Mouse (Mus musculus): ENCODE measurements at regions not wholly inside any gene's neighbourhood (a gene's known extent, or its start where the extent isn't known, plus 50 kb on each side); places are given as distances from the start of the nearest gene placed in this dataset.

GRCm38 (mm10) chr15:56496355-56496754 is 981.1 kb downstream of the Slc22a22 start:
- H3K27ac ChIP-seq: no peak overlapping the region
- no peaks in the 10 kb centered on the region for H3K27me3 ChIP-seq
- WGBS: 89% methylated on average over 2 of the region's 2 CpGs
- H3K9ac ChIP-seq: no peak overlapping the region
- H3K4me1 ChIP-seq: no peaks in the 10 kb centered on the region
- no peak overlapping the region for H3K4me3 ChIP-seq
- H3K9me3 ChIP-seq (replicated peaks): no peaks in the 10 kb centered on the region
- ATAC-seq (ENCODE audit: low FRiP score): no peak
- no peaks in the 10 kb centered on the region for H3K36me3 ChIP-seq
- H3K4me2 ChIP-seq (replicated peaks): no peak overlapping the region

- ATAC-seq (ENCODE audit: low FRiP score): no peak
These were observed 991.5 kb downstream of the Slc22a22 start for GRCm38 (mm10) chr15:56485931-56486330.

GRCm38 (mm10) chr15:56484693-56485092 is 992.7 kb downstream of the Slc22a22 start:
- no peak for ATAC-seq (ENCODE audit: low FRiP score)
- H3K9me3 ChIP-seq (replicated peaks): no peaks in the 10 kb centered on the region
- no peaks in the 10 kb centered on the region for H3K4me1 ChIP-seq
- H3K36me3 ChIP-seq: no peaks in the 10 kb centered on the region
- no peaks in the 10 kb centered on the region for H3K27me3 ChIP-seq
- no peak overlapping the region for H3K9ac ChIP-seq
- H3K4me2 ChIP-seq (replicated peaks): no peak overlapping the region
- WGBS: 84% methylated on average over 3 of the region's 3 CpGs
- no peak overlapping the region for H3K4me3 ChIP-seq
- no peak overlapping the region for H3K27ac ChIP-seq

More at GRCm38 (mm10) chr15:56485931-56486330, 991.5 kb downstream of the Slc22a22 start:
- Histone ChIP-seq H3K36me3 (no peaks in the 10 kb centered on the region), H3K4me1 (no peaks in the 10 kb centered on the region), H3K27ac (no peak overlapping the region), H3K27me3 (no peaks in the 10 kb centered on the region), H3K9ac (no peak overlapping the region), H3K9me3 (replicated peaks) (no peaks in the 10 kb centered on the region), H3K4me3 (no peak overlapping the region), H3K4me2 (replicated peaks) (no peak overlapping the region)
- WGBS: 76% methylated on average over 3 of the region's 3 CpGs

GRCm38 (mm10) chr15:56479682-56480081 is 997.7 kb downstream of the Slc22a22 start:
- no peak overlapping the region for H3K4me3 ChIP-seq
- no peak for ATAC-seq (ENCODE audit: low FRiP score)
- no peak overlapping the region for H3K9ac ChIP-seq
- no peak overlapping the region for H3K27ac ChIP-seq
- no peaks in the 10 kb centered on the region for H3K27me3 ChIP-seq
- no peaks in the 10 kb centered on the region for H3K36me3 ChIP-seq
- H3K4me2 ChIP-seq (replicated peaks): no peak overlapping the region
- no peaks in the 10 kb centered on the region for H3K9me3 ChIP-seq (replicated peaks)
- H3K4me1 ChIP-seq: no peaks in the 10 kb centered on the region

GRCm38 (mm10) chr15:56479015-56479414 is 998.4 kb downstream of the Slc22a22 start:
- Histone ChIP-seq H3K4me1 (no peaks in the 10 kb centered on the region), H3K9ac (no peak overlapping the region), H3K4me2 (replicated peaks) (no peak overlapping the region), H3K9me3 (replicated peaks) (no peaks in the 10 kb centered on the region), H3K36me3 (no peaks in the 10 kb centered on the region), H3K4me3 (no peak overlapping the region), H3K27ac (no peak overlapping the region), H3K27me3 (no peaks in the 10 kb centered on the region)
- WGBS: 80% methylated on average over 3 of the region's 3 CpGs
- ATAC-seq (ENCODE audit: low FRiP score): no peak

GRCm38 (mm10) chr15:56473679-56474078 is 1003.7 kb downstream of the Slc22a22 start:
- Histone ChIP-seq H3K4me2 (replicated peaks) (no peak overlapping the region), H3K36me3 (no peaks in the 10 kb centered on the region), H3K4me3 (no peak overlapping the region), H3K9ac (no peak overlapping the region), H3K27ac (no peak overlapping the region), H3K4me1 (no peaks in the 10 kb centered on the region), H3K27me3 (no peaks in the 10 kb centered on the region), H3K9me3 (replicated peaks) (no peaks in the 10 kb centered on the region)
- WGBS: 85% methylated on average over 1 of the region's 1 CpGs
- no peak for ATAC-seq (ENCODE audit: low FRiP score)

GRCm38 (mm10) chr15:56451881-56452280 is 1025.5 kb downstream of the Slc22a22 start:
- no peaks in the 10 kb centered on the region for H3K9me3 ChIP-seq (replicated peaks)
- H3K4me3 ChIP-seq: no peak overlapping the region
- no peaks in the 10 kb centered on the region for H3K27me3 ChIP-seq
- WGBS: 75% methylated on average over 4 of the region's 4 CpGs
- H3K27ac ChIP-seq: no peak overlapping the region
- H3K36me3 ChIP-seq: no peaks in the 10 kb centered on the region
- H3K4me1 ChIP-seq: no peaks in the 10 kb centered on the region
- H3K9ac ChIP-seq: no peak overlapping the region
- no peak overlapping the region for H3K4me2 ChIP-seq (replicated peaks)
- no peak for ATAC-seq (ENCODE audit: low FRiP score)

- no peaks in the 10 kb centered on the region for H3K9me3 ChIP-seq (replicated peaks)
- H3K9ac ChIP-seq: no peak overlapping the region
- H3K27me3 ChIP-seq: no peaks in the 10 kb centered on the region
- WGBS: 65% methylated on average over 10 of the region's 10 CpGs
- no peak overlapping the region for H3K27ac ChIP-seq
- H3K4me3 ChIP-seq: no peak overlapping the region
- no peak for ATAC-seq (ENCODE audit: low FRiP score)
- no peaks in the 10 kb centered on the region for H3K4me1 ChIP-seq
- H3K36me3 ChIP-seq: no peaks in the 10 kb centered on the region
- no peak overlapping the region for H3K4me2 ChIP-seq (replicated peaks)
These were observed 1029.3 kb downstream of the Slc22a22 start for GRCm38 (mm10) chr15:56448015-56448645.

GRCm38 (mm10) chr15:56440171-56440570 is 1037.3 kb downstream of the Slc22a22 start:
- ATAC-seq (ENCODE audit: low FRiP score): no peak
- no peak overlapping the region for H3K4me3 ChIP-seq
- no peaks in the 10 kb centered on the region for H3K4me1 ChIP-seq
- no peaks in the 10 kb centered on the region for H3K9me3 ChIP-seq (replicated peaks)
- no peaks in the 10 kb centered on the region for H3K27me3 ChIP-seq
- 83% methylated on average over 4 of the region's 4 CpGs for WGBS
- H3K27ac ChIP-seq: no peak overlapping the region
- no peak overlapping the region for H3K9ac ChIP-seq
- no peaks in the 10 kb centered on the region for H3K36me3 ChIP-seq
- no peak overlapping the region for H3K4me2 ChIP-seq (replicated peaks)

GRCm38 (mm10) chr15:56438370-56438769 is 1039.1 kb downstream of the Slc22a22 start:
- Histone ChIP-seq H3K36me3 (no peaks in the 10 kb centered on the region), H3K4me3 (no peak overlapping the region), H3K27ac (no peak overlapping the region), H3K9ac (no peak overlapping the region), H3K9me3 (replicated peaks) (no peaks in the 10 kb centered on the region), H3K27me3 (no peaks in the 10 kb centered on the region), H3K4me2 (replicated peaks) (no peak overlapping the region), H3K4me1 (no peaks in the 10 kb centered on the region)
- ATAC-seq (ENCODE audit: low FRiP score): no peak
- 86% methylated on average over 2 of the region's 2 CpGs for WGBS

- Histone ChIP-seq H3K27ac (no peak overlapping the region), H3K4me1 (no peaks in the 10 kb centered on the region), H3K4me2 (replicated peaks) (no peak overlapping the region), H3K9ac (no peak overlapping the region), H3K9me3 (replicated peaks) (no peaks in the 10 kb centered on the region), H3K4me3 (no peak overlapping the region), H3K27me3 (no peaks in the 10 kb centered on the region), H3K36me3 (no peaks in the 10 kb centered on the region)
- 60% methylated on average over 6 of the region's 6 CpGs for WGBS
- ATAC-seq (ENCODE audit: low FRiP score): no peak
These were observed 1041.3 kb downstream of the Slc22a22 start for GRCm38 (mm10) chr15:56436131-56436530.

- no peaks in the 10 kb centered on the region for H3K27me3 ChIP-seq
- H3K4me2 ChIP-seq (replicated peaks): no peak overlapping the region
- no peak overlapping the region for H3K9ac ChIP-seq
- 16% methylated on average over 4 of the region's 4 CpGs for WGBS
- no peaks in the 10 kb centered on the region for H3K9me3 ChIP-seq (replicated peaks)
- ATAC-seq (ENCODE audit: low FRiP score): no peak
- no peak overlapping the region for H3K4me3 ChIP-seq
- no peaks in the 10 kb centered on the region for H3K36me3 ChIP-seq
- H3K27ac ChIP-seq: no peak overlapping the region
- H3K4me1 ChIP-seq: 0 out of 2 replicates have a peak, but pooled peaks cover 3% of the 10 kb centered on the region
These were observed 1051.4 kb downstream of the Slc22a22 start for GRCm38 (mm10) chr15:56425986-56426385.

- peak; percentile 40; the same call in 1 of the 2 replicates for ATAC-seq (ENCODE audit: low FRiP score)
- Histone ChIP-seq H3K27me3 (no peaks in the 10 kb centered on the region), H3K9ac (no peak overlapping the region), H3K9me3 (replicated peaks) (no peaks in the 10 kb centered on the region), H3K4me3 (no peak overlapping the region), H3K36me3 (no peaks in the 10 kb centered on the region), H3K4me1 (no peaks in the 10 kb centered on the region), H3K4me2 (replicated peaks) (no peak overlapping the region), H3K27ac (no peak overlapping the region)
- 33% methylated on average over 1 of the region's 1 CpGs for WGBS
These were observed 1056.7 kb downstream of the Slc22a22 start for GRCm38 (mm10) chr15:56420681-56421080.
